Mouse (Mus musculus) heart, adult 11 months (tissue): Measurements from ENCODE around the gene Nek8.
"Not testable (repeated sequence)": the region's sequence is repeated elsewhere in the genome, so short reads cannot be mapped to it uniquely, and the experiment has no call there.

Experiments
- DNase-seq: peaks from one replicate; pipeline ENCODE4 v3.0.0; 2022

Nek8 gene

GRCm38 (mm10) chr11:78176402-78176862, at the start of gene Nek8, which contains the start of gene Tlcd1:
Nek8 (minus strand) TSS chr11:78176675.
Tlcd1 (plus strand) TSS chr11:78176711.
- peak; percentile 99 for DNase-seq

- no peak for DNase-seq
Measured at GRCm38 (mm10) chr11:78223586-78223985, 47.1 kb upstream of the Nek8 start.

GRCm38 (mm10) chr11:78215709-78216317, 39.3 kb upstream of the Nek8 start:
- no peak for DNase-seq

GRCm38 (mm10) chr11:78213086-78213817, 36.8 kb upstream of the Nek8 start:
- peak; percentile 94 for DNase-seq

- DNase-seq, result no peak
Measured at GRCm38 (mm10) chr11:78211513-78211912, 35.0 kb upstream of the Nek8 start.

GRCm38 (mm10) chr11:78210615-78211014, 34.1 kb upstream of the Nek8 start:
- no peak for DNase-seq

- no peak for DNase-seq
Measured at GRCm38 (mm10) chr11:78209886-78210285, 33.4 kb upstream of the Nek8 start.

GRCm38 (mm10) chr11:78207190-78207589, 30.7 kb upstream of the Nek8 start:
- DNase-seq, result no peak

- DNase-seq, result no peak
Measured at GRCm38 (mm10) chr11:78205361-78206206, 29.1 kb upstream of the Nek8 start.

- DNase-seq, result no peak
Measured at GRCm38 (mm10) chr11:78204287-78204686, 27.8 kb upstream of the Nek8 start.

GRCm38 (mm10) chr11:78202372-78202771, 25.9 kb upstream of the Nek8 start:
- DNase-seq, result no peak

GRCm38 (mm10) chr11:78195101-78195863, 18.8 kb upstream of the Nek8 start:
- no peak for DNase-seq

- peak; percentile 97 for DNase-seq
Measured at GRCm38 (mm10) chr11:78194411-78195100, 18.1 kb upstream of the Nek8 start.

GRCm38 (mm10) chr11:78193113-78193512, 16.6 kb upstream of the Nek8 start, which contains the start of gene Proca1:
Proca1 (plus strand) TSS chr11:78193392.
- DNase-seq, result no peak

GRCm38 (mm10) chr11:78190041-78190440, 13.6 kb upstream of the Nek8 start:
- no peak for DNase-seq

GRCm38 (mm10) chr11:78189234-78190040, 13.0 kb upstream of the Nek8 start:
- peak; percentile 97 for DNase-seq

GRCm38 (mm10) chr11:78188331-78189233, 12.1 kb upstream of the Nek8 start, which contains the start of gene Rab34:
Rab34 (plus strand) TSS chr11:78188430.
- peak; percentile 98 for DNase-seq

- not testable (repeated sequence) for DNase-seq
Measured at GRCm38 (mm10) chr11:78184702-78185101, 8.2 kb upstream of the Nek8 start.

GRCm38 (mm10) chr11:78183884-78184514, 7.5 kb upstream of the Nek8 start:
- peak; percentile 87 for DNase-seq
